Mouse (Mus musculus) midbrain, embryonic 14.5 days (tissue): Measurements from ENCODE around the gene Gm20503. TPM values are rescaled to one million over a fixed set of nuclear protein-coding genes. Genes with fewer than 3 reads are reported as not detected.

Experiments
- ATAC-seq: fragments of 200-750 bp; cut with Nextera tagmentation; 2 replicates; pipeline ENCODE4 v1.8.0; 2017; ENCODE audit warnings: moderate number of reproducible peaks, moderate library complexity; ENCODE audit not compliant: low FRiP score, low TSS enrichment
- DNase-seq: peaks from one replicate; pipeline ENCODE4 v3.0.0-alpha.2; 2015
- H3K27ac ChIP-seq: fragments of 300-500 bp; sonication (generic); replicated peaks from 2 replicates; pipeline ENCODE4 v1.5.1; 2014; ENCODE audit warnings: mild to moderate bottlenecking, low read depth, low read length, moderate library complexity
- H3K27me3 ChIP-seq: fragments of 300-500 bp; sonication (generic); 2 replicates; pipeline ENCODE4 v1.6.1; 2014; ENCODE audit warnings: low read length, control low read depth, mixed read lengths; ENCODE audit not compliant: control insufficient read depth, insufficient read depth
- H3K36me3 ChIP-seq: fragments of 300-500 bp; sonication (generic); 2 replicates; pipeline ENCODE4 v1.6.1; 2014; ENCODE audit warnings: low read length, control low read depth; ENCODE audit not compliant: control insufficient read depth, insufficient read depth
- H3K4me1 ChIP-seq: fragments of 300-500 bp; sonication (generic); 2 replicates; pipeline ENCODE4 v1.6.1; 2014; ENCODE audit warnings: mild to moderate bottlenecking, antibody characterized with exemption, low read length, control low read depth; ENCODE audit not compliant: control insufficient read depth, insufficient read depth
- H3K4me2 ChIP-seq: fragments of 300-500 bp; sonication (generic); 2 replicates; pipeline ENCODE4 v1.6.1; 2014; ENCODE audit warnings: mild to moderate bottlenecking, low read length, moderate library complexity
- H3K4me3 ChIP-seq: fragments of 300-500 bp; sonication (generic); replicated peaks from 2 replicates; pipeline ENCODE4 v1.5.1; 2014; ENCODE audit warnings: low read depth, low read length
- H3K9ac ChIP-seq: fragments of 300-500 bp; sonication (generic); replicated peaks from 2 replicates; pipeline ENCODE4 v1.6.1; 2014; ENCODE audit warnings: mild to moderate bottlenecking, low read length, moderate library complexity
- H3K9me3 ChIP-seq: fragments of 300-500 bp; sonication (generic); 2 replicates; pipeline ENCODE4 v1.6.1; 2016; ENCODE audit warnings: low read length, control low read depth, mixed read lengths; ENCODE audit not compliant: control insufficient read depth
- WGBS: fragments of 180-500 bp; shearing (Covaris S2); extraction: QIAGEN DNeasy Blood & Tissue Kit; methylation state at CpG from one replicate; pipeline ENCODE4 v1.1.7; 2014; 5-methylcytosine and 5-hydroxymethylcytosine counted together
- polyA plus RNA-seq: library from polyadenylated mRNA; unstranded; fragments of >200 nt; fragmentation: Nextera tagmentation; extraction: Ambion mirVana; gene quantifications from 2 replicates; pipeline ENCODE4 v1.2.1, GENCODE M21; 2014

Gene Gm20503
- polyA plus RNA-seq, 1 experiment from 2014 or later, result 5.2 TPM

GRCm38 (mm10) chr4:58999686-59000085 lies 3.3 kb upstream of the Gm20503 start:
- Histone ChIP-seq H3K27me3 (no peaks in the 10 kb centered on the region), H3K36me3 (no peaks in the 10 kb centered on the region), H3K4me2 (no peak overlapping the region), H3K9me3 (no peaks in the 10 kb centered on the region), H3K4me1 (peaks cover 13% of the 10 kb centered on the region), H3K9ac (no peak overlapping the region), H3K27ac (no peak overlapping the region), H3K4me3 (no peak overlapping the region)
- WGBS, result 4% methylated on average over 2 of the region's 2 CpGs
- DNase-seq (peak; percentile 85), ATAC-seq (no peak)

GRCm38 (mm10) chr4:59000614-59001013 lies 2.4 kb upstream of the Gm20503 start:
- Histone ChIP-seq H3K36me3 (no peaks in the 10 kb centered on the region), H3K27ac (no peak overlapping the region), H3K4me3 (no peak overlapping the region), H3K27me3 (no peaks in the 10 kb centered on the region), H3K4me2 (no peak overlapping the region), H3K9me3 (no peaks in the 10 kb centered on the region), H3K9ac (no peak overlapping the region), H3K4me1 (peaks cover 18% of the 10 kb centered on the region)
- ATAC-seq (no peak), DNase-seq (peak; percentile 25)
- WGBS, result 0% methylated on average over 2 of the region's 2 CpGs

- H3K9ac ChIP-seq, result peak overlapping the region; percentile 88
- H3K36me3 ChIP-seq, result no peaks in the 10 kb centered on the region
- peak overlapping the region; percentile 91 for H3K4me3 ChIP-seq
- peak overlapping the region; percentile 74 for H3K4me2 ChIP-seq
- H3K4me1 ChIP-seq, result peaks cover 18% of the 10 kb centered on the region
- 43% methylated on average over 7 of the region's 7 CpGs for WGBS
- no peaks in the 10 kb centered on the region for H3K9me3 ChIP-seq
- no peak overlapping the region for H3K27ac ChIP-seq
- no peak for ATAC-seq
- no peak for DNase-seq
- H3K27me3 ChIP-seq, result no peaks in the 10 kb centered on the region
Measured at GRCm38 (mm10) chr4:59003806-59004200, 793 bp downstream of the Gm20503 start.

- no peak overlapping the region for H3K9ac ChIP-seq
- no peak for ATAC-seq
- H3K9me3 ChIP-seq, result no peaks in the 10 kb centered on the region
- H3K4me2 ChIP-seq, result no peak overlapping the region
- H3K27ac ChIP-seq, result no peak overlapping the region
- H3K36me3 ChIP-seq, result no peaks in the 10 kb centered on the region
- no peak for DNase-seq
- peaks cover 18% of the 10 kb centered on the region for H3K4me1 ChIP-seq
- H3K27me3 ChIP-seq, result no peaks in the 10 kb centered on the region
- WGBS, result 66% methylated on average over 8 of the region's 8 CpGs
- no peak overlapping the region for H3K4me3 ChIP-seq
Measured at GRCm38 (mm10) chr4:59006211-59006610, 3.2 kb downstream of the Gm20503 start.

- H3K27ac ChIP-seq, result no peak overlapping the region
- WGBS, result 27% methylated on average over 6 of the region's 6 CpGs
- no peak overlapping the region for H3K9ac ChIP-seq
- H3K4me2 ChIP-seq, result no peak overlapping the region
- DNase-seq, result no peak
- H3K4me3 ChIP-seq, result no peak overlapping the region
- H3K9me3 ChIP-seq, result no peaks in the 10 kb centered on the region
- no peaks in the 10 kb centered on the region for H3K36me3 ChIP-seq
- H3K4me1 ChIP-seq, result peaks cover 18% of the 10 kb centered on the region
- H3K27me3 ChIP-seq, result no peaks in the 10 kb centered on the region
- no peak for ATAC-seq
Measured at GRCm38 (mm10) chr4:59007016-59007415, 4.0 kb downstream of the Gm20503 start.

- H3K9ac ChIP-seq, result no peak overlapping the region
- 84% methylated on average over 5 of the region's 5 CpGs for WGBS
- no peaks in the 10 kb centered on the region for H3K9me3 ChIP-seq
Measured at GRCm38 (mm10) chr4:59007974-59008373, 5.0 kb downstream of the Gm20503 start.

GRCm38 (mm10) chr4:59009186-59009585 lies 6.2 kb downstream of the Gm20503 start:
- Histone ChIP-seq H3K9me3 (no peaks in the 10 kb centered on the region), H3K27me3 (no peaks in the 10 kb centered on the region), H3K36me3 (no peaks in the 10 kb centered on the region), H3K27ac (no peak overlapping the region), H3K4me1 (peaks cover 10% of the 10 kb centered on the region), H3K4me3 (no peak overlapping the region), H3K9ac (no peak overlapping the region), H3K4me2 (no peak overlapping the region)
- no peak for DNase-seq
- no peak for ATAC-seq
- WGBS, result 96% methylated on average over 7 of the region's 7 CpGs

More at GRCm38 (mm10) chr4:59007974-59008373, 5.0 kb downstream of the Gm20503 start:
- Histone ChIP-seq H3K4me1 (peaks cover 15% of the 10 kb centered on the region), H3K4me2 (no peak overlapping the region), H3K4me3 (no peak overlapping the region), H3K27ac (no peak overlapping the region), H3K36me3 (no peaks in the 10 kb centered on the region), H3K27me3 (no peaks in the 10 kb centered on the region)
- DNase-seq (no peak), ATAC-seq (no peak)

- Histone ChIP-seq H3K27me3 (no peaks in the 10 kb centered on the region), H3K4me3 (no peak overlapping the region), H3K36me3 (no peaks in the 10 kb centered on the region), H3K9ac (no peak overlapping the region), H3K9me3 (no peaks in the 10 kb centered on the region), H3K4me2 (no peak overlapping the region), H3K27ac (no peak overlapping the region), H3K4me1 (peaks cover 5% of the 10 kb centered on the region)
- WGBS, result 78% methylated on average over 4 of the region's 4 CpGs
- no peak for ATAC-seq
- DNase-seq, result no peak
Measured at GRCm38 (mm10) chr4:59009696-59010095, 6.7 kb downstream of the Gm20503 start.

- H3K4me3 ChIP-seq, result no peak overlapping the region
- 88% methylated on average over 3 of the region's 3 CpGs for WGBS
- no peak overlapping the region for H3K9ac ChIP-seq
- no peaks in the 10 kb centered on the region for H3K27me3 ChIP-seq
- no peak overlapping the region for H3K27ac ChIP-seq
- no peaks in the 10 kb centered on the region for H3K36me3 ChIP-seq
- H3K4me1 ChIP-seq, result no peaks in the 10 kb centered on the region
- H3K4me2 ChIP-seq, result no peak overlapping the region
- ATAC-seq, result no peak
- H3K9me3 ChIP-seq, result no peaks in the 10 kb centered on the region
- DNase-seq, result no peak
Measured at GRCm38 (mm10) chr4:59011446-59011845, 8.4 kb downstream of the Gm20503 start.
